Mouse (Mus musculus): ENCODE measurements around the gene Dll4.

Dll4 gene

GRCm38 (mm10) chr2:119312380-119312958 lies 13.1 kb upstream of the Dll4 start:
- DNase-seq (ENCODE audit: low spot score in 2 of 2) = no peak

GRCm38 (mm10) chr2:119313780-119314479 lies 11.7 kb upstream of the Dll4 start:
- no peak for DNase-seq (ENCODE audit: low spot score in 2 of 2)

GRCm38 (mm10) chr2:119314742-119315310 lies 10.8 kb upstream of the Dll4 start:
- DNase-seq (ENCODE audit: low spot score in 2 of 2) = no peak

- no peak for DNase-seq (ENCODE audit: low spot score in 2 of 2)
Observed at GRCm38 (mm10) chr2:119318043-119318710, 7.4 kb upstream of the Dll4 start.

GRCm38 (mm10) chr2:119320571-119320970 lies 5.0 kb upstream of the Dll4 start:
- DNase-seq (ENCODE audit: low spot score in 2 of 2) = no peak

- DNase-seq (ENCODE audit: low spot score in 2 of 2) = peak in 1 of 2 experiments; percentile 22
Observed at GRCm38 (mm10) chr2:119321771-119322586, 3.6 kb upstream of the Dll4 start.

GRCm38 (mm10) chr2:119322587-119323300 lies 2.8 kb upstream of the Dll4 start:
- peak in 1 of 2 experiments; percentile 66 for DNase-seq (ENCODE audit: low spot score in 2 of 2)

- DNase-seq (ENCODE audit: low spot score in 2 of 2) = no peak
Observed at GRCm38 (mm10) chr2:119323866-119324575, 1.6 kb upstream of the Dll4 start.

- no peak for DNase-seq (ENCODE audit: low spot score in 2 of 2)
Observed at GRCm38 (mm10) chr2:119324576-119325318, 837 bp upstream of the Dll4 start.

- DNase-seq (ENCODE audit: low spot score in 2 of 2) = no peak
Observed at GRCm38 (mm10) chr2:119326161-119327101, 847 bp downstream of the Dll4 start.

GRCm38 (mm10) chr2:119327102-119327480 lies 1.5 kb downstream of the Dll4 start:
- peak in 1 of 2 experiments; percentile 38 for DNase-seq (ENCODE audit: low spot score in 2 of 2)

GRCm38 (mm10) chr2:119327942-119328526 lies 2.5 kb downstream of the Dll4 start:
- DNase-seq (ENCODE audit: low spot score in 2 of 2) = no peak

GRCm38 (mm10) chr2:119328546-119328945 lies 3.0 kb downstream of the Dll4 start:
- DNase-seq (ENCODE audit: low spot score in 2 of 2) = no peak

GRCm38 (mm10) chr2:119329123-119329817 lies 3.7 kb downstream of the Dll4 start:
- DNase-seq (ENCODE audit: low spot score in 2 of 2) = no peak

GRCm38 (mm10) chr2:119330795-119331194 lies 5.2 kb downstream of the Dll4 start:
- DNase-seq (ENCODE audit: low spot score in 2 of 2) = no peak

GRCm38 (mm10) chr2:119332177-119332661 lies 6.6 kb downstream of the Dll4 start:
- DNase-seq (ENCODE audit: low spot score in 2 of 2) = no peak

- DNase-seq (ENCODE audit: low spot score in 2 of 2) = no peak
Observed at GRCm38 (mm10) chr2:119334135-119334534, 8.6 kb downstream of the Dll4 start.

Measured in frontal cortex, postnatal 10 days (tissue).